Comparison of ENCODE assay signal across 8 mouse cellular contexts in the genomic region with DNA sequence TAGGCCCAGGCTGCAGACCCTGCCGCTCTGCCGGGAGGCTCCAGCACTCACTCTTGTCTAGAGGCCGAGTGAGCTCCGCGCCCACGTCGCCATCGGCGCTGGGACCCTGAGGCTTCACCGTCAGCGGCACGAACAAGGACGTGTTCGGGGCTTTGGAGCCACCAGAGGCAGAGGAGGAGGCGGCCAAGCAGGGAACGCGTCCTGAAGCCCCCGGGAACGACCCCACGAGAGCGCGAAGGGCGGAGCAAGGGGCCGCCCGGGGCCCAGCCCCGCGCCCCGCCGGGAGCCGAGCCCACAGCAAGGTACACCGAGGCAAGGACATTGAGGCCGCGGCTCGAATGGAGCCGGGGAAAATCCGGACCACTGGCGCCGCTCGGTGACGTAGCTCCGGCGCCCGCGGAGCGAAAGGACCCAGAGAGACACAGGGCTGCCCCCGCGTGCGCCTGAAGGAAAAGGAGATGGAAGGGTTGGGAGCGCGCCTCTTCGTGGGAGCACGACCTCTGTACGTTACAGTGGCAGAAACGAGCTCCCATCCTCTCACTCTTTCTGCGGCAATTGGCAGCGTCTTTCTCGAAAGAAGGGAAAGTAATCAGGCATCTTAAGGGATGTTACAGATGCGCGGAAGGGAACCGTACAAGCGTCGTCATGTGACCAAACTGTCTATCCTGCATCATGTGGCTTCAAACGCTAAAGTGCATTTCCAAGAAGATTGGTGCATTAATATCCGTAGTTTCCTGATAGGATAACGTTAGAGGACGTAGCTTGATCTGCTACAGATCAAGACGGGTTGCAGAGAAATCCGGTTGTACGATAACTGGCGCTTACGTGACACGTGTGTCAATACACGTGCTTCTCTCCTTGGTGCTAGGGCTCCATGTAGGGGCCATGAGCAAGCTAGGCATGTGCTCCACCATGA. TPM values are rescaled to one million over a fixed set of nuclear protein-coding genes. Genes with fewer than 3 reads are reported as not detected.
DNase-seq lines count a peak whose midpoint lies in the region; ATAC-seq and TF ChIP-seq lines count a peak whose summit lies in the region.

A gene (plus strand): TSS at position 126 of the 916 bp plus-strand sequence.
A gene (minus strand): TSS at position 375 of the 916 bp plus-strand sequence.

- peak within 1 kb of the TSS; percentile 98 for H3K27ac ChIP-seq in cortical plate, adult 2 months (ENCODE audit: insufficient read depth, low read length)

- peak; percentile 88 for ATAC-seq in activated CD4-positive, CD25-positive, alpha-beta regulatory T cell, adult 4 months

- H3K4me1 ChIP-seq in cortical plate, adult 2 months (ENCODE audit: control insufficient read depth, insufficient read depth, low read length), result peaks cover 2% of the 10 kb centered on the region; the same call in 1 of the 2 replicates
- peaks cover 27% of the 10 kb centered on the region for H3K4me1 ChIP-seq in megakaryocyte, embryonic 14.5 days

- peaks cover 44% of the 10 kb centered on the region for H3K36me3 ChIP-seq in megakaryocyte, embryonic 14.5 days (replicated peaks; ENCODE audit: low read length)

- H3K4me3 ChIP-seq in cortical plate, adult 2 months (ENCODE audit: insufficient read depth, low read length), result peak within 1 kb of the TSS; percentile 63
- H3K4me3 ChIP-seq in megakaryocyte, embryonic 14.5 days (replicated peaks), result peak within 1 kb of the TSS; percentile 98

- no peak for TF ChIP-seq CTCF in cortical plate, adult 2 months (IDR thresholded peaks at IDR 0.05; ENCODE audit: extremely low read depth, insufficient read depth, low read length)

- peak; percentile 54 for TF ChIP-seq POLR2A in cortical plate, adult 2 months (IDR thresholded peaks at IDR 0.05; ENCODE audit: extremely low read depth, insufficient read depth, low read length)

- H3K27me3 ChIP-seq in megakaryocyte, embryonic 14.5 days (replicated peaks), result no peaks in the 10 kb centered on the region

- H3K9me3 ChIP-seq in megakaryocyte, embryonic 14.5 days, result no peaks in the 10 kb centered on the region

- DNase-seq in gastrocnemius, adult 8-10 months (ENCODE audit: low spot score in 2 of 2), result peak; percentile 85 to 86
- peak; percentile 98 for DNase-seq in hindlimb bud, embryonic 11.5 days (ENCODE audit: extremely low spot score, low read depth, low spot score)
- DNase-seq in left cerebral cortex, adult 8-10 months (ENCODE audit: low spot score in 2 of 2), result peak; percentile 86 to 98
- peak; percentile 92 to 93 for DNase-seq in right cerebral cortex, postnatal 10 days (ENCODE audit: low spot score in 2 of 2)
- peak; percentile 96 for DNase-seq in urinary bladder, postnatal 25 days (ENCODE audit: low spot score)

RNA-seq across cellular contexts. Expression of the first gene that starts in this region (rescaled TPM):
- not detected for polyA plus RNA-seq in activated CD4-positive, CD25-positive, alpha-beta regulatory T cell, adult 4 months (2017; shearing (Covaris generic))
- polyA plus RNA-seq in cortical plate, adult 2 months (2012; rRNA removed), result 1.2 and 1.3 TPM in 2 replicates
- not detected for total RNA-seq in gastrocnemius, adult 8-10 months (2022)
- 1 to 10 TPM in 2 of 4 experiments, under 1 TPM in 2; 0.81 to 1.8 (median 1.0) TPM for total RNA-seq in left cerebral cortex, adult 8-10 months (2022)
- polyA plus RNA-seq in megakaryocyte, embryonic 14.5 days (2012; ENCODE audit: insufficient read depth, low replicate concordance), result not detected in 2 replicates

RNA-seq across cellular contexts. Expression of the second gene that starts in this region (rescaled TPM):
- polyA plus RNA-seq in activated CD4-positive, CD25-positive, alpha-beta regulatory T cell, adult 4 months (2017; shearing (Covaris generic)), result 1 to 10 TPM; 9.0 to 10.0 TPM
- 30.2 and 32.2 TPM in 2 replicates for polyA plus RNA-seq in cortical plate, adult 2 months (2012; rRNA removed)
- total RNA-seq in gastrocnemius, adult 8-10 months (2022), result 10 to 100 TPM; 15.1 to 19.9 (median 17.7) TPM
- total RNA-seq in left cerebral cortex, adult 8-10 months (2022), result 10 to 100 TPM; 23.0 to 33.5 (median 27.6) TPM
- 10.9 TPM in 2 replicates for polyA plus RNA-seq in megakaryocyte, embryonic 14.5 days (2012; ENCODE audit: insufficient read depth, low replicate concordance)

Comparison
In these comparisons a context has a peak if more than half of its experiments do, and no peak if none do; other contexts are left out.
1. Peak in every context shown above with its lines: DNase-seq, ATAC-seq, H3K4me3 ChIP-seq and H3K27ac ChIP-seq.